Mouse (Mus musculus) skeletal muscle tissue, adult 2 months (tissue): ENCODE measurements around the gene Dusp16.
A peak's percentile ranks its signal among the peaks of the same experiment; 100 is the strongest.

Experiments
- DNase-seq: peaks from one replicate; pipeline ENCODE4 v3.0.0-alpha.2; 2012; ENCODE audit warnings: low read depth, low spot score

Gene Dusp16

GRCm38 (mm10) chr6:134793046-134793806, 801 bp upstream of the Dusp16 start:
- no peak for DNase-seq

- DNase-seq = peak; percentile 35
Measured at GRCm38 (mm10) chr6:134791251-134792118, 940 bp downstream of the Dusp16 start.

GRCm38 (mm10) chr6:134789100-134789499, 3.3 kb downstream of the Dusp16 start:
- no peak for DNase-seq

GRCm38 (mm10) chr6:134786426-134786825, 6.0 kb downstream of the Dusp16 start:
- DNase-seq = no peak

GRCm38 (mm10) chr6:134782900-134783299, 9.5 kb downstream of the Dusp16 start:
- no peak for DNase-seq

- DNase-seq = no peak
Measured at GRCm38 (mm10) chr6:134781494-134781913, 10.9 kb downstream of the Dusp16 start.

GRCm38 (mm10) chr6:134780024-134780423, 12.4 kb downstream of the Dusp16 start:
- no peak for DNase-seq

GRCm38 (mm10) chr6:134773961-134774360, 18.5 kb downstream of the Dusp16 start:
- DNase-seq = peak; percentile 36

- DNase-seq = no peak
Measured at GRCm38 (mm10) chr6:134773292-134773893, 19.0 kb downstream of the Dusp16 start.

- no peak for DNase-seq
Measured at GRCm38 (mm10) chr6:134770339-134770738, 22.1 kb downstream of the Dusp16 start.

GRCm38 (mm10) chr6:134764441-134765061, 27.9 kb downstream of the Dusp16 start:
- peak; percentile 54 for DNase-seq

GRCm38 (mm10) chr6:134763436-134763835, 29.0 kb downstream of the Dusp16 start:
- DNase-seq = no peak

GRCm38 (mm10) chr6:134761808-134762207, 30.6 kb downstream of the Dusp16 start:
- no peak for DNase-seq

- DNase-seq = no peak
Measured at GRCm38 (mm10) chr6:134760926-134761544, 31.4 kb downstream of the Dusp16 start.

- DNase-seq = no peak
Measured at GRCm38 (mm10) chr6:134756058-134756457, 36.4 kb downstream of the Dusp16 start.

- no peak for DNase-seq
Measured at GRCm38 (mm10) chr6:134753858-134754257, 38.6 kb downstream of the Dusp16 start.

GRCm38 (mm10) chr6:134753412-134753811, 39.0 kb downstream of the Dusp16 start:
- DNase-seq = no peak

- DNase-seq = no peak
Measured at GRCm38 (mm10) chr6:134751883-134752647, 40.4 kb downstream of the Dusp16 start.

GRCm38 (mm10) chr6:134751087-134751486, 41.3 kb downstream of the Dusp16 start:
- no peak for DNase-seq

- DNase-seq = no peak
Measured at GRCm38 (mm10) chr6:134748126-134748525, 44.3 kb downstream of the Dusp16 start.

GRCm38 (mm10) chr6:134745876-134746275, 46.5 kb downstream of the Dusp16 start:
- no peak for DNase-seq
